Mouse (Mus musculus): ENCODE results near the gene Tgif1. TPM values are rescaled to one million over a fixed set of nuclear protein-coding genes. Genes with fewer than 3 reads are reported as not detected.

The Tgif1 gene
- total RNA-seq, 2 experiments from 2014 or later, result 79.0 to 81.1 TPM

DNA sequence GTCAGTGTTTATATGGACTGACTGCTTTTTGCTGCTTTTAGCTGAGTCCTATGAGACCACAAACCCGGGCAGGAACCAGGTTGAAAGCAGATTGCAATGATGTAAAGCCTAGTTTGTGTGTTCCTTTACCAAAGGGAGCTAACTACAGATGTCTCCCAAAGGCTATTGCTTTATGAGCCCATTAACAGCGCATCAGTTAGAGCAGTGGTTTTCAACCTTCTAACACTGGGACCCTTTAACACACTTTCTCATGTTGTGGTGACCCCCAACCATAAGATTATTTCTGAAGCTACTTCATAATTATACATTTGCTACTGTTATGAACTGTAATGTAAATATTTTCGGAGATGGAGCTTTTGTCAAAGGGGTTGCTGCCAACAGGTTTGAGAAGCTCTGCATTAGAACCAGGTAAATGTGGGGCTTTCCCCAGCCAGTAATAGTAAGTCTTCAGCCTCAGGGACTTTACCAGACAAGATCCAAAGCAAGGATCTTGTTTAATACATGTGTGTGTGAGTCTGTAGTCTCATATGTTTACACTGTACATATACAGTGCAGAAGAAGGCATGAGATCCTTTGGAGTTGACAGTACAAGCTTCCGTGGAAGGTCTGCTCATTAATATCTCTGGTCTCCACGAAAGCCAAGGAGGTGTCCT lies 15.4 kb upstream of the Tgif1 start:
- no peak for DNase-seq (ENCODE audit: low spot score in 2 of 2)

GRCm38 (mm10) chr17:70866538-70867114 lies 13.3 kb upstream of the Tgif1 start:
- no peak for DNase-seq (ENCODE audit: low spot score in 2 of 2)

DNA sequence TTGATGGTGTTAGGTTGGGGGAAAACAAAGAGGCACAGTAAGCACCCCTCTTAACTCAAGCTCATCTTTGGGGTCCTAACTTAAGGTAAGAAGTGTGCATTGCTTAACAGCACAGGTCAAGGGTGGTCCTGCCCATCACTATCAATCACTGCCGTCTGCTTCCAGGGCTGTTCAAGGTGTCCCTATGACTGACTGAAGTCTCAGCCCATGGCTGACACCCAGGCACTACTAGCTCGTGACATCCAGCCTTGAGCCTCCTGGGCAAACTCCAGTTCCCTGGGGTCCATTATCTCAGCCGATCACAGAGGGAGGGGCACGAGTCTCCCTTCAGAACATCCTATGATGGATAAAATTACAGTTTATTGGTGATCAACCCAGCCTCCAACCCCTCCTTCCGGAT lies 12.7 kb upstream of the Tgif1 start:
- DNase-seq (ENCODE audit: low spot score in 2 of 2), result no peak

- no peak for DNase-seq (ENCODE audit: low spot score in 2 of 2)
Observed at GRCm38 (mm10) chr17:70865060-70865604, 11.8 kb upstream of the Tgif1 start.

- DNase-seq (ENCODE audit: low spot score in 2 of 2), result no peak
Observed at GRCm38 (mm10) chr17:70864645-70865044, 11.3 kb upstream of the Tgif1 start.

GRCm38 (mm10) chr17:70864117-70864516 lies 10.8 kb upstream of the Tgif1 start:
- DNase-seq (ENCODE audit: low spot score in 2 of 2), result no peak

- no peak for DNase-seq (ENCODE audit: low spot score in 2 of 2)
Observed at GRCm38 (mm10) chr17:70858814-70859213, 5.5 kb upstream of the Tgif1 start.

GRCm38 (mm10) chr17:70856871-70857415 lies 3.6 kb upstream of the Tgif1 start:
- no peak for DNase-seq (ENCODE audit: low spot score in 2 of 2)

- no peak for DNase-seq (ENCODE audit: low spot score in 2 of 2)
Observed at GRCm38 (mm10) chr17:70854021-70854420, 675 bp upstream of the Tgif1 start.

DNA sequence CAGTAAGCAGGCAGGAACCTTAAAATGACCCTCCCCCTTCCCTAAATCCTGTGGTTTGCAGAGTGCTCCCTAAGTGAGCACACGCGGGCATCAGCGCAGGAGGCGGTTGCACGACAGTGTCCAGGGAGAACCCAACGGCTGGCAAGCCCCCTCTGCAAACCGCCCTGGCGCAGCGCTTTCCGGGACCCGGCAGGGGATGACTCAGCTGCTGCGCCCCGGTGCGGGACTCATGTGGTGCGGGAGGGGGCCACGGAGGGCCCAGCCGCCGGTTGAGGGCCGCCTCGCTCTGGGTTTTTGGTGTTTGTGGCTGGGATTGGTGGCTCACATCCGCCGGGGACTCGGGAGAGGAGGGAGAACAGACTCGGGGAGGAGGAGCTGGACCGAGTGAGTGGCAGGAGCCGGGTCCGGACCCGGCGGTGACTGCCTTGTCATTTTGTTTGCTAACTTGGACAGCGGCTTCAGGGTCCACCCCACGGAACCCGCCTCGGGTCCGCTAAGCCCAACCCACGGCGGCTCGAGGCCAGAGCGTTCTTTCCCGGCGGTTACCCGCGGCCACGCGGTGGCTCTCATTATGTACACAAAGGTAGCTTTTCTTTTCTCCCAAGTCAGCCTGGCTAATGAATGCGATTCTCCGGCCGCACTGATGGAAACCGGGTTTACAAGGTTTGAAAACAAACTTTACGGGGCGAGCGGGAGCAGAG lies 510 bp downstream of the Tgif1 start:
- DNase-seq (ENCODE audit: low spot score in 2 of 2), result peak; percentile 58 to 70

- DNase-seq (ENCODE audit: low spot score in 2 of 2), result peak in 1 of 2 experiments; percentile 22
Observed at GRCm38 (mm10) chr17:70852011-70852685, 1.2 kb downstream of the Tgif1 start.

GRCm38 (mm10) chr17:70850996-70851991 lies 2.1 kb downstream of the Tgif1 start:
- peak; percentile 43 to 55 for DNase-seq (ENCODE audit: low spot score in 2 of 2)

GRCm38 (mm10) chr17:70850233-70850995 lies 2.9 kb downstream of the Tgif1 start:
- DNase-seq (ENCODE audit: low spot score in 2 of 2), result peak; percentile 36 to 37

DNA sequence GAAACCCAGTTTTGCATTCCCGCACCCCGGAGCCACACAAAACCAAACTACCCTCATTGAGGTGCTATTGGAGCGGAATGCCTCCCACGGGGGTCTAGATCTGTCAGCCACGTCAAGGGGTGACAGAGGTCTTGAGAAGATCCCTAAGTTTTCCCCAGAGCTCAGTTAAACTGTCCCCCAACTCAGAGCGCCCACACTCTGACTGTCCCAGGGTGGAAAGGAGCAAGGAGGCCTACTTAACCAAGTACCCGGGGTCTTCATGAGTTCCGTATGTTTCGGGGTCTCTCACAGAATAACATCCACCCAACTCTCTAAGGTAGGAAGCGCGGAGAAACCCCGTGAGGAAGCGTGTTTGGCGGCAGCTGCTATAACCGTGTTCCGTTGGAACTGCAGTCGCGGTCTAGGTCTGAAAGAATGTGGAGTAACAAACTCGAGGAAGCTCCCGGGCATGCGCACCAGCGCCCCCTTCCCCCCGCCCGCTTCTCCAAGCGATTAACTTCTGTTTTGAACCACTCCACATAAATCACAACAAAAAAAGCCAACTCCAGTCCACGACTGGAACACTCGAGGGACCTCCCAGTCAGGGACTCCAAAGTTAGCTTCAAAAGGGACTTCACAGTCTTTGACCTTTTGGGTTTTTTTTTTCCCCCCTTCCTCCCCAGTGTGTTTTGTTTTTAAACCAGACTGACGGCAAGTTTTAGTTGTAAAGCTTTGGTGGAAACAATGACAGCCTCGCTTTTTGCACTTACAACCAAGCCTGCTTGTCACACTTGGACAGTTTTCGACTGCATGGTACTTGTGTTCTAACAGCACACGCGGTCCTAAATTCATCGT lies 3.7 kb downstream of the Tgif1 start:
- DNase-seq (ENCODE audit: low spot score in 2 of 2), result peak; percentile 85 to 87

DNA sequence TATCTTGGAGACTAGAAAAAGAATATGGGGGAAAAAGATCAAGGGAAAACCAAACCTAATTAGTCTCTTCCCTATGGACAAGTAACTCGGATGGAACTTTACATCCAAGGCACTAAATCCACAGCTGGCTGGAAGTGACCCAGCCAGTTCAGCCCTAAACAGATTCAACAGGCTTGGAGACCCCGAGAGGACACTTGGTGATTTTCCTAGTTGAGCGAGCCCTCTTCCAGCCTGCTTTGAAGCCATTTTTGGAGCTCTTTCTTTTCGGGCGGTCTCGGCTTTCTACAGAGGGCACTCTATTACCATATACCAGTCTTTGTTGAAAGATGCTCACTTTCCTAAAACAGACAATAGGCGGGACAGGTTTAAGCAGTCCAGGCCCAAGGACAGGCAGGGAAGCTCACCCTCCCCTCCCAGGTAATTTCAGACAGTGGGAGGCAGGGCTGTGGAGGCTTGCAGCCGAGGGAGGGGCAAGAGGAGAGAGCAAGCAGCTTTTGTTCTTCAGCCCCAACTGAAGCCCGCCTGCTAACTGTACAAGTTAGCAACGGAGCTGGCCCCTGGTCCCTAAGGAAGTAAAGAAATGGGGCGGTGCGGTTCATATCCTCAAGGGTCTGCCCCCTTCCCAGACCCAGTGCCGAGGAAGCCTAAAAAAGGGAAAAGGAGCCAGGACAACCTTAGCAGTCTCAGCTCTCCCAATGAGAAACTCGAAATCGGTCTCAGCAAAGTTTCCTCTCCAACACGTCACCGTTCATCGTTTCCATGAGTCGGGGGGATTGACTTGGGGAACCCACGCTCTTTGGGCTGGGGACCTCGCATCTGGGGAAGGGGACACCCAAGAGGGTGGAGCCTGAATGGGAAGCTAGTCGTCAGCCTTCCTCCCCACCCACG lies 4.6 kb downstream of the Tgif1 start:
- peak in 1 of 2 experiments; percentile 30 for DNase-seq (ENCODE audit: low spot score in 2 of 2)

GRCm38 (mm10) chr17:70847751-70848510 lies 5.4 kb downstream of the Tgif1 start:
- no peak for DNase-seq (ENCODE audit: low spot score in 2 of 2)

GRCm38 (mm10) chr17:70847086-70847485 lies 6.3 kb downstream of the Tgif1 start:
- no peak for DNase-seq (ENCODE audit: low spot score in 2 of 2)
